Mouse (Mus musculus): ENCODE data around the gene Ctnnal1. TPM values are rescaled to one million over a fixed set of nuclear protein-coding genes. Genes with fewer than 3 reads are reported as not detected.

Ctnnal1 gene
- 8.6 and 9.9 TPM in 2 replicates for polyA plus RNA-seq (2015; fragmentation: Nextera tagmentation; extraction: Ambion mirVana)

DNA sequence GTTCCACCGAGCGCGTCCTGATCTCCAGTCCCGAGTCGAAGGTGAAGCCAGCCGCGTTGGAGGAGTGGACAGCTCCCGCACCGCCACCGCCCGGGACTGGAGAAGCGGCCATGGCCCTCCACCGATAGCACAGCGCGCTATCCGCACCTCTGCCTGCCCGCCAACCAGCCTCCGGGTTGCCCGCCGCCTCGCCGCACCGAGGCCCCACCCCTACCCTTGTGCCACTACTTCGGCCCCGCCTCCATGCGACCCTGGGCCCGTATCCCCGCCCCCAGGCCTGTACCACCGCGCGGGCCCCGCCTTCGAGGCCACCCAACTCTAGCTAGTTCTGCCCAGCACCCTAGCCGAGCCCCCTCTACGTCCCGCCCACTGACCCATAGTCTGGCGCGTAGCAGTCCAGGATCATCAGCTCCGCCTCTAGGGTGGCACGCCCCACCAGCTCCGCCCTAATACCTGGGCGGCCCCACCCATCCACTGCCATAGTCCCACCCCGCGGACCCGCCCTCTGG lies at the start of gene Ctnnal1:
Gene Ctnnal1 (minus strand): TSS at position 186 of the 509 bp plus-strand sequence.
- H3K27me3 ChIP-seq (ENCODE audit: control insufficient read depth, insufficient read depth, low read depth, low read length): no peaks in the 10 kb centered on the region
- H3K27ac ChIP-seq (ENCODE audit: low read length): peak within 1 kb of the TSS; percentile 91
- ATAC-seq (ENCODE audit: low read depth): peak; percentile 93

GRCm38 (mm10) chr4:56914761-56915160 lies 49.8 kb upstream of the Ctnnal1 start:
- ATAC-seq (ENCODE audit: low read depth): 0 out of 2 replicates have a peak, but pooled peaks have one; percentile 16
- Histone ChIP-seq H3K9me3 (replicated peaks; ENCODE audit: control insufficient read depth, low read length) (no peaks in the 10 kb centered on the region), H3K9ac (ENCODE audit: low read depth, low read length) (no peak overlapping the region), H3K27ac (ENCODE audit: low read length) (no peak overlapping the region), H3K27me3 (ENCODE audit: control insufficient read depth, insufficient read depth, low read depth, low read length) (no peaks in the 10 kb centered on the region), H3K4me1 (ENCODE audit: control insufficient read depth, low read depth, low read length) (no peaks in the 10 kb centered on the region), H3K4me3 (ENCODE audit: low read depth, low read length) (no peak overlapping the region), H3K36me3 (ENCODE audit: control insufficient read depth, insufficient read depth) (peaks cover 9% of the 10 kb centered on the region), H3K4me2 (ENCODE audit: low read depth, low read length) (no peak overlapping the region)
- 59% methylated on average over 1 of the region's 1 CpGs for WGBS (ENCODE audit: insufficient replicate concordance)

More for the DNA sequence above, at the start of gene Ctnnal1:
- Histone ChIP-seq H3K4me3 (ENCODE audit: low read depth, low read length) (peak within 1 kb of the TSS; percentile 81), H3K4me1 (ENCODE audit: control insufficient read depth, low read depth, low read length) (peaks cover 34% of the 10 kb centered on the region), H3K4me2 (ENCODE audit: low read depth, low read length) (peak within 1 kb of the TSS; percentile 94), H3K9me3 (replicated peaks; ENCODE audit: control insufficient read depth, low read length) (no peaks in the 10 kb centered on the region), H3K9ac (ENCODE audit: low read depth, low read length) (peak within 1 kb of the TSS; percentile 84), H3K36me3 (ENCODE audit: control insufficient read depth, insufficient read depth) (no peaks in the 10 kb centered on the region)
- WGBS (ENCODE audit: insufficient replicate concordance): under 1% methylated on average over 39 of the region's 45 CpGs

DNA sequence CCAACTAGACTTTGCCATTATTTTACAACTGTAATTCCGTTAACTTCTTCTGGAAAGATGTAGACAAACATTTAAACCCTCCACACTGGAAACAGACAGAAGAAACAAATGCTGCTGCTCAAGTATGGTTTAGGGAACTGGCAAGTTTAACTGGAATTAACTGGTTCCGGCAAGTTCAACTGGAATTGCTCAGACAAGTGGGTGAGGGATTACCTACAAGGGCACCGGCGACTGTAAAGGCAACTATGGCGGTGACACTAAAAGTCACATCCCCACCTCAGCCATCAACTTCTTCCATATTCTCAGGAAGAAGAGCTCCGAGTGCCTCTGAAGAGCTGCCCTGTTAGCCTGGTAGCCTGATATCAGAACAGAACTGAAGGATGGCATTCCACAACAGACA lies 49.4 kb upstream of the Ctnnal1 start:
- Histone ChIP-seq H3K27me3 (ENCODE audit: control insufficient read depth, insufficient read depth, low read depth, low read length) (no peaks in the 10 kb centered on the region), H3K9me3 (replicated peaks; ENCODE audit: control insufficient read depth, low read length) (no peaks in the 10 kb centered on the region), H3K4me3 (ENCODE audit: low read depth, low read length) (no peak overlapping the region), H3K4me2 (ENCODE audit: low read depth, low read length) (no peak overlapping the region), H3K36me3 (ENCODE audit: control insufficient read depth, insufficient read depth) (peaks cover 9% of the 10 kb centered on the region), H3K9ac (ENCODE audit: low read depth, low read length) (no peak overlapping the region), H3K4me1 (ENCODE audit: control insufficient read depth, low read depth, low read length) (no peaks in the 10 kb centered on the region), H3K27ac (ENCODE audit: low read length) (no peak overlapping the region)
- WGBS (ENCODE audit: insufficient replicate concordance): 80% methylated on average over 6 of the region's 6 CpGs
- ATAC-seq (ENCODE audit: low read depth): no peak

GRCm38 (mm10) chr4:56912382-56913001 lies 47.5 kb upstream of the Ctnnal1 start:
- Histone ChIP-seq H3K36me3 (ENCODE audit: control insufficient read depth, insufficient read depth) (peaks cover 9% of the 10 kb centered on the region), H3K4me3 (ENCODE audit: low read depth, low read length) (no peak overlapping the region), H3K27me3 (ENCODE audit: control insufficient read depth, insufficient read depth, low read depth, low read length) (no peaks in the 10 kb centered on the region), H3K4me2 (ENCODE audit: low read depth, low read length) (no peak overlapping the region), H3K9ac (ENCODE audit: low read depth, low read length) (no peak overlapping the region), H3K9me3 (replicated peaks; ENCODE audit: control insufficient read depth, low read length) (no peaks in the 10 kb centered on the region), H3K4me1 (ENCODE audit: control insufficient read depth, low read depth, low read length) (no peaks in the 10 kb centered on the region), H3K27ac (ENCODE audit: low read length) (no peak overlapping the region)
- ATAC-seq (ENCODE audit: low read depth): no peak
- WGBS (ENCODE audit: insufficient replicate concordance): 81% methylated on average over 7 of the region's 7 CpGs

DNA sequence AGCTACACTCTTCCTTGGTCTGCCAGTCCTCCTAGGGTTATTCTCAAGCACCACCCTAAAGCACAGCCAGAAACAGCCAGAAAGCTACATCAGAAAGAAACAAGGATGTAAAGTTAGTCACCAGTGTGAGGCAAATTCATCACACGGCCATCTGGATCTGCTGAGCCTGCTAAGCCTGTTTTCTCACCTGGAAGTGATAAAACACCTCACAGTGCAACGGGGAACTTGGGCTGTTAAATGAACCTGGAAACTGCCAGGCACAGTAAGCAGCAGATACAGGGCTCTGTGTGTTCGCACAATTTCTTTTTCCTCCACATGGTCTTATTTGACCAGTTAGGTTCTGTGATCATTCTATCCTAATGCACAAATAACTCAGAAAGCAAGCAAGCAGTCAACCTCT lies 44.6 kb upstream of the Ctnnal1 start:
- Histone ChIP-seq H3K36me3 (ENCODE audit: control insufficient read depth, insufficient read depth) (peaks cover 8% of the 10 kb centered on the region; the same call in 1 of the 2 replicates), H3K27ac (ENCODE audit: low read length) (no peak overlapping the region), H3K4me3 (ENCODE audit: low read depth, low read length) (no peak overlapping the region), H3K9ac (ENCODE audit: low read depth, low read length) (no peak overlapping the region), H3K4me2 (ENCODE audit: low read depth, low read length) (no peak overlapping the region), H3K9me3 (replicated peaks; ENCODE audit: control insufficient read depth, low read length) (no peaks in the 10 kb centered on the region), H3K27me3 (ENCODE audit: control insufficient read depth, insufficient read depth, low read depth, low read length) (no peaks in the 10 kb centered on the region), H3K4me1 (ENCODE audit: control insufficient read depth, low read depth, low read length) (no peaks in the 10 kb centered on the region)
- 77% methylated on average over 3 of the region's 3 CpGs for WGBS (ENCODE audit: insufficient replicate concordance)
- ATAC-seq (ENCODE audit: low read depth): no peak

GRCm38 (mm10) chr4:56907671-56908070 lies 42.7 kb upstream of the Ctnnal1 start:
- peaks cover 12% of the 10 kb centered on the region for H3K36me3 ChIP-seq (ENCODE audit: control insufficient read depth, insufficient read depth)
- no peak overlapping the region for H3K9ac ChIP-seq (ENCODE audit: low read depth, low read length)
- no peaks in the 10 kb centered on the region for H3K4me1 ChIP-seq (ENCODE audit: control insufficient read depth, low read depth, low read length)
- WGBS (ENCODE audit: insufficient replicate concordance): 82% methylated on average over 5 of the region's 5 CpGs
- no peak for ATAC-seq (ENCODE audit: low read depth)
- H3K4me3 ChIP-seq (ENCODE audit: low read depth, low read length): no peak overlapping the region
- H3K9me3 ChIP-seq (replicated peaks; ENCODE audit: control insufficient read depth, low read length): no peaks in the 10 kb centered on the region
- H3K27ac ChIP-seq (ENCODE audit: low read length): no peak overlapping the region
- H3K27me3 ChIP-seq (ENCODE audit: control insufficient read depth, insufficient read depth, low read depth, low read length): no peaks in the 10 kb centered on the region
- no peak overlapping the region for H3K4me2 ChIP-seq (ENCODE audit: low read depth, low read length)

DNA sequence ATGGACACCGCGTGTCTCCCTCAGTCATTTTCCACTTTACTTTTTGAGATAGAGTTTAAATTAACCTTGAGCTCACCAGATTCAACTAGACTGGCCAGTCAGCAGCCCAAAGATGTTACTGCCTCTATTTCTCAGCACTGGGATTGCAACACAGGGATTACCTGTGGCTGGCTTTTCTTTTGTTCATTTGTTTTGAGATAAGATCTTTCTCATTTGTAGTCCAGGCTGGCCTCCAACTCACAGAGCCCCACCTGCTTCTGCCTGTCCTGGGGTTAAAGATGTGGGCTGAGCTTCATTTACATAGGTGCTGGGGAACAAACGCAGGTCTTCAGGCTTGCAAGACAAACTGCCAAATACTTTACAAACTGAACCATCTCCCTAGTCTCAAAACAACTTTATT lies 41.9 kb upstream of the Ctnnal1 start:
- Histone ChIP-seq H3K4me2 (ENCODE audit: low read depth, low read length) (no peak overlapping the region), H3K36me3 (ENCODE audit: control insufficient read depth, insufficient read depth) (peaks cover 18% of the 10 kb centered on the region), H3K4me3 (ENCODE audit: low read depth, low read length) (no peak overlapping the region), H3K9ac (ENCODE audit: low read depth, low read length) (no peak overlapping the region), H3K27ac (ENCODE audit: low read length) (no peak overlapping the region), H3K27me3 (ENCODE audit: control insufficient read depth, insufficient read depth, low read depth, low read length) (no peaks in the 10 kb centered on the region), H3K9me3 (replicated peaks; ENCODE audit: control insufficient read depth, low read length) (no peaks in the 10 kb centered on the region), H3K4me1 (ENCODE audit: control insufficient read depth, low read depth, low read length) (no peaks in the 10 kb centered on the region)
- 79% methylated on average over 3 of the region's 3 CpGs for WGBS (ENCODE audit: insufficient replicate concordance)
- no peak for ATAC-seq (ENCODE audit: low read depth)

DNA sequence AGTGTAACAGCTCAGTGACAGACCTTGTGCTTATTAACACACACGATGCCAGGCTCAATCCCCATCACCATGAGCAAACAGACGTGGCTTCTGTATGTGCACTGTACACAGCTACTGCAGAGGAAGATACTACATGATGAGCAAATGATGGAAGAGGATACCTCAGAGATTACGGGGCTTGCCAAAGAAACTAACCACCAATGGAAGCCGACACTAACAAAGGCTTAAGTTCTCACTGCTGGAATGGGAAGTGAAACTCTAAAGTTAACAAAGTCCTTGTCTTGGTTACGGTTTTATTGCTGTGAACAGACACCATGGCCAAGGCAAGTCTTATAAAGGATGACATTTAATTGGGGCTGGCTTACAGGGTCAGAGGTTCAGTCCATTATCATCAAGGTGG lies 40.5 kb upstream of the Ctnnal1 start:
- ATAC-seq (ENCODE audit: low read depth): no peak
- peaks cover 17% of the 10 kb centered on the region for H3K36me3 ChIP-seq (ENCODE audit: control insufficient read depth, insufficient read depth)

DNA sequence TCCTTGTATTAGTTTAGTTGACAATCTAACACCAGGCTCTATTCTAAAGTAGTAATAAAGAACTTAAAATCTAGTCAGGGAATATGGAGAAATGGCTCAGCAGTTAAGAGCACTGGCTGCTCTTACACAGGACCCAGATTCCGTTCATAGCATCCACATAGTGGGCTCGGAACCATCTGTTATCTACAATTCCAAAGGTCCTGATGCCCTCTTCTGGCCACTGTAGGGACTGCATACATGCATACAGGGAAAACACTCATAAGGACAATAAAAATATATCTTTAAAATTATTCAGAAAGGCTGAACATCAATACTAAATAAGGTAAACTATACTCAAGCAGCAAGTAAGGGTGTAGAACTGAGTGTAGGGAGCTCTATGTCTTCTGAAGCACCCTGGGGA lies 36.7 kb upstream of the Ctnnal1 start:
- H3K27ac ChIP-seq (ENCODE audit: low read length): no peak overlapping the region
- whole genome bisulfite sequencing (ENCODE audit: insufficient replicate concordance): 78% methylated on average over 2 of the region's 2 CpGs
- H3K27me3 ChIP-seq (ENCODE audit: control insufficient read depth, insufficient read depth, low read depth, low read length): no peaks in the 10 kb centered on the region
- no peak overlapping the region for H3K4me3 ChIP-seq (ENCODE audit: low read depth, low read length)
- H3K36me3 ChIP-seq (ENCODE audit: control insufficient read depth, insufficient read depth): peaks cover 22% of the 10 kb centered on the region
- H3K9me3 ChIP-seq (replicated peaks; ENCODE audit: control insufficient read depth, low read length): no peaks in the 10 kb centered on the region
- H3K9ac ChIP-seq (ENCODE audit: low read depth, low read length): no peak overlapping the region
- ATAC-seq (ENCODE audit: low read depth): no peak
- H3K4me1 ChIP-seq (ENCODE audit: control insufficient read depth, low read depth, low read length): no peaks in the 10 kb centered on the region
- no peak overlapping the region for H3K4me2 ChIP-seq (ENCODE audit: low read depth, low read length)

More for the DNA sequence above, 40.5 kb upstream of the Ctnnal1 start:
- H3K4me3 ChIP-seq (ENCODE audit: low read depth, low read length): no peak overlapping the region
- no peak overlapping the region for H3K4me2 ChIP-seq (ENCODE audit: low read depth, low read length)
- no peaks in the 10 kb centered on the region for H3K27me3 ChIP-seq (ENCODE audit: control insufficient read depth, insufficient read depth, low read depth, low read length)
- H3K9ac ChIP-seq (ENCODE audit: low read depth, low read length): no peak overlapping the region
- H3K9me3 ChIP-seq (replicated peaks; ENCODE audit: control insufficient read depth, low read length): no peaks in the 10 kb centered on the region
- no peak overlapping the region for H3K27ac ChIP-seq (ENCODE audit: low read length)
- 69% methylated on average over 5 of the region's 5 CpGs for WGBS (ENCODE audit: insufficient replicate concordance)
- H3K4me1 ChIP-seq (ENCODE audit: control insufficient read depth, low read depth, low read length): no peaks in the 10 kb centered on the region

All from liver, embryonic 16.5 days (tissue).